In the genomic region with DNA sequence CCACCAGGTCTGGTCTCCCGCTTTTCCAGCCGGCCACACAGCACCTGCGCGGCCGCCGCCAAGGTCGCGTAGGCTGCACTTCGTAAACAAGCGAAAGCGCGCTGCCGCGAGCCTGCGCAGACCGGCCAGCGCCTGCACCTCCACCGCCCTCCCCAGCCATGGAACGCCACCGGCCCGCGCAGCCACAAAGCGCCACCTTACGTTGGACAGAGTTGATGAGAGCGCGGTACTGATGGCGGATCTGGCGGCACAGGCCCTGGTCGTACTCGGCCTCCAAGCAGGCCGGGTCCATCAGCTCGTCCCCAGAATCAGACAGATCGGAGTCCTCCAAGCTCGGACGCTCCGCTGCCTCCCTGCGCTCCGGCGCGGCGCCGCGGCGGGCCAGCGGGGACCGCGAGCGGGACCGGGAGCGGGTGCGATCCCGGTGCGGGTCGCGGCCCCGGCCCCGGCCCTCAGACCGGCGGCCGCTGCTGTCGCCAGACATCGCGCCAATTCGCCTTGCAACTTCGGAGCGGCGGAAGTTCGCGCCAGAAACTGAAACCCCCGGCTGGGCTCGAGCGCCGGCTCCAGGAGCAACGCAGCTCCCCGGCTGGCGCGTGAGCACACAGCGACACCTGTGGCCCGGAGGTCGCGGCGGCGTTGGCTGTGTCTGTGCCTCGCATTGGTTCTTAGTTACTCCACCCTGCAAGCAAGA, we compare ENCODE assay signal across 7 mouse cellular contexts. TPM values are rescaled to one million over a fixed set of nuclear protein-coding genes. Genes with fewer than 3 reads are reported as not detected.
A peak's percentile ranks its signal among the peaks of the same experiment; 100 is the strongest.
DNase-seq lines count a peak whose midpoint lies in the region; ATAC-seq lines count a peak whose summit lies in the region.

No protein-coding gene starts in this region.

- DNase-seq in adrenal gland, postnatal 25 days, result peak; percentile 94
- DNase-seq in heart, adult 11 months, result peak; percentile 98
- peak; percentile 92 for DNase-seq in kidney, adult 18-20 months
- DNase-seq in limb, embryonic 11.5 days (ENCODE audit: low spot score), result peak; percentile 98
- DNase-seq in midbrain, embryonic 14.5 days, result peak; percentile 96
- DNase-seq in spleen, adult 18-20 months, result peak; percentile 86 to 94

- no peaks in the 10 kb centered on the region for H3K9me3 ChIP-seq in embryonic facial prominence, embryonic 12.5 days
- H3K9me3 ChIP-seq in limb, embryonic 11.5 days (ENCODE audit: control insufficient read depth, low read length), result no peaks in the 10 kb centered on the region
- H3K9me3 ChIP-seq in midbrain, embryonic 14.5 days (ENCODE audit: control insufficient read depth, low read length), result no peaks in the 10 kb centered on the region

- WGBS in embryonic facial prominence, embryonic 12.5 days, result under 1% methylated on average over 84 of the region's 84 CpGs
- WGBS in limb, embryonic 11.5 days, result under 1% methylated on average over 82 of the region's 84 CpGs
- WGBS in midbrain, embryonic 14.5 days, result under 1% methylated on average over 80 of the region's 84 CpGs

- H3K4me2 ChIP-seq in embryonic facial prominence, embryonic 12.5 days (replicated peaks), result peak overlapping the region; percentile 84
- H3K4me2 ChIP-seq in limb, embryonic 11.5 days (ENCODE audit: low read depth, severe bottlenecking), result peak overlapping the region; percentile 70
- peak overlapping the region; percentile 78 for H3K4me2 ChIP-seq in midbrain, embryonic 14.5 days (ENCODE audit: low read length)

- peak overlapping the region; percentile 90 for H3K9ac ChIP-seq in embryonic facial prominence, embryonic 12.5 days
- peak overlapping the region; percentile 98 for H3K9ac ChIP-seq in limb, embryonic 11.5 days (ENCODE audit: low read length)
- H3K9ac ChIP-seq in midbrain, embryonic 14.5 days (replicated peaks; ENCODE audit: low read length), result peak overlapping the region; percentile 87

- peaks cover 19% of the 10 kb centered on the region for H3K4me1 ChIP-seq in embryonic facial prominence, embryonic 12.5 days
- peaks cover 5% of the 10 kb centered on the region for H3K4me1 ChIP-seq in limb, embryonic 11.5 days (ENCODE audit: control insufficient read depth, insufficient read depth, low read length)
- peaks cover 8% of the 10 kb centered on the region for H3K4me1 ChIP-seq in midbrain, embryonic 14.5 days (ENCODE audit: control insufficient read depth, insufficient read depth, low read length)

- ATAC-seq in embryonic facial prominence, embryonic 12.5 days (ENCODE audit: insufficient number of reproducible peaks, insufficient read depth, low FRiP score, low TSS enrichment), result peak; percentile 90
- peak; percentile 92 for ATAC-seq in limb, embryonic 11.5 days (ENCODE audit: insufficient number of reproducible peaks, low FRiP score, low TSS enrichment, low read depth)
- ATAC-seq in midbrain, embryonic 14.5 days (ENCODE audit: low FRiP score, low TSS enrichment), result peak; percentile 93

- H3K4me3 ChIP-seq in embryonic facial prominence, embryonic 12.5 days, result peak overlapping the region; percentile 78
- H3K4me3 ChIP-seq in limb, embryonic 11.5 days (ENCODE audit: low read depth, low read length), result peak overlapping the region; percentile 67
- H3K4me3 ChIP-seq in midbrain, embryonic 14.5 days (replicated peaks; ENCODE audit: low read depth, low read length), result peak overlapping the region; percentile 95

- no peaks in the 10 kb centered on the region for H3K27me3 ChIP-seq in embryonic facial prominence, embryonic 12.5 days
- H3K27me3 ChIP-seq in limb, embryonic 11.5 days (ENCODE audit: control insufficient read depth, insufficient read depth, low read length), result no peaks in the 10 kb centered on the region
- no peaks in the 10 kb centered on the region for H3K27me3 ChIP-seq in midbrain, embryonic 14.5 days (ENCODE audit: control insufficient read depth, insufficient read depth, low read length)

- peak overlapping the region; percentile 100 for H3K27ac ChIP-seq in embryonic facial prominence, embryonic 12.5 days
- H3K27ac ChIP-seq in limb, embryonic 11.5 days (replicated peaks; ENCODE audit: low read depth, low read length), result peak overlapping the region; percentile 100
- H3K27ac ChIP-seq in midbrain, embryonic 14.5 days (replicated peaks; ENCODE audit: low read depth, low read length), result peak overlapping the region; percentile 95

- H3K36me3 ChIP-seq in embryonic facial prominence, embryonic 12.5 days, result peaks cover 34% of the 10 kb centered on the region
- peaks cover 8% of the 10 kb centered on the region; the same call in 1 of the 2 replicates for H3K36me3 ChIP-seq in limb, embryonic 11.5 days (ENCODE audit: control insufficient read depth, insufficient read depth, low read length)
- H3K36me3 ChIP-seq in midbrain, embryonic 14.5 days (ENCODE audit: control insufficient read depth, insufficient read depth, low read length), result peaks cover 23% of the 10 kb centered on the region; the same call in 1 of the 2 replicates

RNA-seq across cellular contexts. Expression of gene Nsmce4a, which starts 26.0 kb away (rescaled TPM):
- total RNA-seq in adrenal gland, postnatal 25 days (2021), result 61.8 and 91.4 TPM in 2 replicates
- 189 and 194 TPM in 2 replicates for polyA plus RNA-seq in embryonic facial prominence, embryonic 12.5 days (2016; fragmentation: Nextera tagmentation; extraction: Ambion mirVana)
- polyA plus RNA-seq in limb, embryonic 11.5 days (2014; fragmentation: Nextera tagmentation; extraction: Ambion mirVana), result 234 and 240 TPM in 2 replicates
- 99.1 and 114 TPM in 2 replicates for polyA plus RNA-seq in midbrain, embryonic 14.5 days (2014; fragmentation: Nextera tagmentation; extraction: Ambion mirVana)

RNA-seq across cellular contexts. Expression of gene Ate1, which starts 26.8 kb away (rescaled TPM):
- total RNA-seq in adrenal gland, postnatal 25 days (2021), result 42.2 and 49.2 TPM in 2 replicates
- polyA plus RNA-seq in embryonic facial prominence, embryonic 12.5 days (2016; fragmentation: Nextera tagmentation; extraction: Ambion mirVana), result 47.9 and 50.4 TPM in 2 replicates
- polyA plus RNA-seq in limb, embryonic 11.5 days (2014; fragmentation: Nextera tagmentation; extraction: Ambion mirVana), result 38.3 and 44.1 TPM in 2 replicates
- polyA plus RNA-seq in midbrain, embryonic 14.5 days (2014; fragmentation: Nextera tagmentation; extraction: Ambion mirVana), result 113 and 122 TPM in 2 replicates

RNA-seq across cellular contexts. Expression of gene Tacc2, which starts 30.3 kb away (rescaled TPM):
- total RNA-seq in adrenal gland, postnatal 25 days (2021), result 40.0 and 46.6 TPM in 2 replicates
- polyA plus RNA-seq in embryonic facial prominence, embryonic 12.5 days (2016; fragmentation: Nextera tagmentation; extraction: Ambion mirVana), result 53.2 and 53.3 TPM in 2 replicates
- 34.7 and 40.0 TPM in 2 replicates for polyA plus RNA-seq in limb, embryonic 11.5 days (2014; fragmentation: Nextera tagmentation; extraction: Ambion mirVana)
- 50.8 and 72.4 TPM in 2 replicates for polyA plus RNA-seq in midbrain, embryonic 14.5 days (2014; fragmentation: Nextera tagmentation; extraction: Ambion mirVana)

Comparison
In these comparisons a context has a peak if more than half of its experiments do, and no peak if none do; other contexts are left out.
1. Peak in every context shown above with its lines: DNase-seq, ATAC-seq, H3K4me3 ChIP-seq and H3K27ac ChIP-seq.